Mouse (Mus musculus) heart, adult 8-10 months (tissue): Measurements from ENCODE around the gene Gm10964. TPM values are rescaled to one million over a fixed set of nuclear protein-coding genes. Genes with fewer than 3 reads are reported as not detected.

Experiments
- DNase-seq: peaks from one replicate; pipeline ENCODE4 v3.0.0; 2022; ENCODE audit warnings: low spot score
- total RNA-seq, 4 experiments: library from RNA; stranded (reverse); gene quantifications; 2 replicates each; pipeline ENCODE4 v1.2.4; 2022

Gm10964 gene
- total RNA-seq, 4 experiments from 2014 or later, result not detected

- DNase-seq, result peak; percentile 55
Measured at GRCm38 (mm10) chr3:103734696-103735519, 4.3 kb upstream of the Gm10964 start.

- DNase-seq, result no peak
Measured at GRCm38 (mm10) chr3:103735776-103736600, 3.2 kb upstream of the Gm10964 start.

GRCm38 (mm10) chr3:103737061-103737754 lies 2.0 kb upstream of the Gm10964 start:
- DNase-seq, result peak; percentile 50

GRCm38 (mm10) chr3:103737778-103738571 lies 1.2 kb upstream of the Gm10964 start, which contains the start of gene Olfml3:
TSS of gene Olfml3 (minus strand) at chr3:103738001.
- peak; percentile 91 for DNase-seq

- no peak for DNase-seq
Measured at GRCm38 (mm10) chr3:103740342-103740741, 1.2 kb downstream of the Gm10964 start.

GRCm38 (mm10) chr3:103743208-103743607 lies 4.0 kb downstream of the Gm10964 start:
- DNase-seq, result no peak

GRCm38 (mm10) chr3:103745001-103745770 lies 6.0 kb downstream of the Gm10964 start:
- no peak for DNase-seq

GRCm38 (mm10) chr3:103746711-103747110 lies 7.5 kb downstream of the Gm10964 start:
- DNase-seq, result no peak

GRCm38 (mm10) chr3:103751558-103751957 lies 12.4 kb downstream of the Gm10964 start:
- DNase-seq, result no peak

GRCm38 (mm10) chr3:103755351-103755750 lies 16.2 kb downstream of the Gm10964 start:
- DNase-seq, result no peak

- no peak for DNase-seq
Measured at GRCm38 (mm10) chr3:103756920-103757319, 17.8 kb downstream of the Gm10964 start.

- DNase-seq, result no peak
Measured at GRCm38 (mm10) chr3:103758456-103758855, 19.3 kb downstream of the Gm10964 start.

GRCm38 (mm10) chr3:103759261-103759970 lies 20.2 kb downstream of the Gm10964 start:
- DNase-seq, result no peak

GRCm38 (mm10) chr3:103766789-103767188 lies 27.6 kb downstream of the Gm10964 start:
- DNase-seq, result peak; percentile 44

- peak; percentile 87 for DNase-seq
Measured at GRCm38 (mm10) chr3:103771531-103772130, 32.5 kb downstream of the Gm10964 start.

- DNase-seq, result no peak
Measured at GRCm38 (mm10) chr3:103772846-103773245, 33.7 kb downstream of the Gm10964 start.

- DNase-seq, result no peak
Measured at GRCm38 (mm10) chr3:103773508-103773907, 34.3 kb downstream of the Gm10964 start.

GRCm38 (mm10) chr3:103774009-103774408 lies 34.8 kb downstream of the Gm10964 start:
- DNase-seq, result no peak

GRCm38 (mm10) chr3:103777940-103778339 lies 38.8 kb downstream of the Gm10964 start:
- no peak for DNase-seq
